Mouse (Mus musculus): Measurements from ENCODE around the gene A430033K04Rik. TPM values are rescaled to one million over a fixed set of nuclear protein-coding genes. Genes with fewer than 3 reads are reported as not detected.

A430033K04Rik gene
- 10.3 and 12.4 TPM in 2 replicates for total RNA-seq (2014; fragmentation: Nextera tagmentation)
- total RNA-seq (2017), result 8.6 and 9.6 TPM in 2 replicates
- polyA plus RNA-seq (2012), result 0.45 and 0.62 TPM in 2 replicates

- Histone ChIP-seq H3K4me3 (ENCODE audit: low read depth, low read length) (peak within 1 kb of the TSS; percentile 94), H3K36me3 (replicated peaks) (peaks cover 8% of the 10 kb centered on the region), H3K4me1 (ENCODE audit: insufficient read depth, low read depth, low read length) (peaks cover 19% of the 10 kb centered on the region), H3K27me3 (ENCODE audit: insufficient read depth, low read length) (no peaks in the 10 kb centered on the region), H3K9me3 (replicated peaks) (no peaks in the 10 kb centered on the region)
- peak; percentile 86 for ATAC-seq (ENCODE audit: extremely low read depth, insufficient number of reproducible peaks, low FRiP score, poor library complexity, severe bottlenecking)
- TF ChIP-seq CTCF (IDR thresholded peaks at IDR 0.05; ENCODE audit: low read depth, low read length), result no peak
- no peak for TF ChIP-seq GATA1 (IDR thresholded peaks at IDR 0.05; ENCODE audit: borderline replicate concordance, low read length)
- TF ChIP-seq GATA2 (IDR thresholded peaks at IDR 0.05; ENCODE audit: borderline replicate concordance, low read depth, low read length), result no peak
- TF ChIP-seq POLR2AphosphoS5 (IDR thresholded peaks at IDR 0.05; ENCODE audit: insufficient replicate concordance, low read depth, low read length), result no peak
- TF ChIP-seq TAL1 (conservative IDR thresholded peaks at IDR 0.05; ENCODE audit: low read depth, low read length), result no peak
- DNase-seq (ENCODE audit: low spot score), result peak; percentile 92
Observed at GRCm38 (mm10) chr5:138622645-138623477, at the start of gene A430033K04Rik. Gene A430033K04Rik, plus strand, starts transcription at chr5:138622859.

- DNase-seq (ENCODE audit: low spot score), result no peak
- Histone ChIP-seq H3K27me3 (ENCODE audit: insufficient read depth, low read length) (no peaks in the 10 kb centered on the region), H3K9me3 (replicated peaks) (no peaks in the 10 kb centered on the region), H3K36me3 (replicated peaks) (no peaks in the 10 kb centered on the region), H3K4me3 (ENCODE audit: low read depth, low read length) (no peak overlapping the region), H3K4me1 (ENCODE audit: insufficient read depth, low read depth, low read length) (no peaks in the 10 kb centered on the region)
- TF ChIP-seq TAL1 (conservative IDR thresholded peaks at IDR 0.05; ENCODE audit: low read depth, low read length), result no peak
- TF ChIP-seq GATA1 (IDR thresholded peaks at IDR 0.05; ENCODE audit: borderline replicate concordance, low read length), result no peak
- no peak for TF ChIP-seq POLR2AphosphoS5 (IDR thresholded peaks at IDR 0.05; ENCODE audit: insufficient replicate concordance, low read depth, low read length)
- TF ChIP-seq CTCF (IDR thresholded peaks at IDR 0.05; ENCODE audit: low read depth, low read length), result no peak
- TF ChIP-seq GATA2 (IDR thresholded peaks at IDR 0.05; ENCODE audit: borderline replicate concordance, low read depth, low read length), result no peak
- ATAC-seq (ENCODE audit: extremely low read depth, insufficient number of reproducible peaks, low FRiP score, poor library complexity, severe bottlenecking), result no peak
Observed at GRCm38 (mm10) chr5:138587396-138587795, 35.3 kb upstream of the A430033K04Rik start.

DNA sequence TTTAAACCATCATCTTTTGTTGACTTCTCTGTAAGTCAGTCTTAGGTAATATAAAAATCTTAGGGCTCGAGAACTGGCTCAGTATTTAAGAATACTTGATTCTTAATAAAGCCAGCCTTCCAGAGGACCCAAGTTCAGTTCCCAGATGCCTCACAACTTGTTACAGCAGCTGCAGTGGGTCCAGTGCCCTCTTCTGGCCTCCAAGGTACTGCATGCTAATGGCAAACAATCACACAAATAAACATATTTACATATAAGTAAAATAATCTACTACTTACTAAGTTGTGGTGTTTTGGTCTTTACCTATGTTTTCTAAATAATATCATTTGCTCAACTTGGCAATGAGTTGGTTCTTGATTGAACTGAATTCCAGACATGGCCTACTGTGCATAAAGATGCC lies 4.3 kb upstream of the A430033K04Rik start:
- peak; percentile 11; the same call in 1 of the 2 replicates for TF ChIP-seq CTCF (IDR thresholded peaks at IDR 0.05; ENCODE audit: low read depth, low read length)
- TF ChIP-seq GATA2 (IDR thresholded peaks at IDR 0.05; ENCODE audit: borderline replicate concordance, low read depth, low read length), result no peak
- TF ChIP-seq POLR2AphosphoS5 (IDR thresholded peaks at IDR 0.05; ENCODE audit: insufficient replicate concordance, low read depth, low read length), result no peak
- no peak for TF ChIP-seq TAL1 (conservative IDR thresholded peaks at IDR 0.05; ENCODE audit: low read depth, low read length)
- TF ChIP-seq GATA1 (IDR thresholded peaks at IDR 0.05; ENCODE audit: borderline replicate concordance, low read length), result no peak
- Histone ChIP-seq H3K4me3 (ENCODE audit: low read depth, low read length) (peak overlapping the region; percentile 97; the same call in 1 of the 2 replicates), H3K36me3 (replicated peaks) (peaks cover 47% of the 10 kb centered on the region), H3K4me1 (ENCODE audit: insufficient read depth, low read depth, low read length) (peaks cover 19% of the 10 kb centered on the region), H3K9me3 (replicated peaks) (peaks cover 16% of the 10 kb centered on the region), H3K27me3 (ENCODE audit: insufficient read depth, low read length) (no peaks in the 10 kb centered on the region)
- no peak for ATAC-seq (ENCODE audit: extremely low read depth, insufficient number of reproducible peaks, low FRiP score, poor library complexity, severe bottlenecking)
- DNase-seq (ENCODE audit: low spot score), result no peak

DNA sequence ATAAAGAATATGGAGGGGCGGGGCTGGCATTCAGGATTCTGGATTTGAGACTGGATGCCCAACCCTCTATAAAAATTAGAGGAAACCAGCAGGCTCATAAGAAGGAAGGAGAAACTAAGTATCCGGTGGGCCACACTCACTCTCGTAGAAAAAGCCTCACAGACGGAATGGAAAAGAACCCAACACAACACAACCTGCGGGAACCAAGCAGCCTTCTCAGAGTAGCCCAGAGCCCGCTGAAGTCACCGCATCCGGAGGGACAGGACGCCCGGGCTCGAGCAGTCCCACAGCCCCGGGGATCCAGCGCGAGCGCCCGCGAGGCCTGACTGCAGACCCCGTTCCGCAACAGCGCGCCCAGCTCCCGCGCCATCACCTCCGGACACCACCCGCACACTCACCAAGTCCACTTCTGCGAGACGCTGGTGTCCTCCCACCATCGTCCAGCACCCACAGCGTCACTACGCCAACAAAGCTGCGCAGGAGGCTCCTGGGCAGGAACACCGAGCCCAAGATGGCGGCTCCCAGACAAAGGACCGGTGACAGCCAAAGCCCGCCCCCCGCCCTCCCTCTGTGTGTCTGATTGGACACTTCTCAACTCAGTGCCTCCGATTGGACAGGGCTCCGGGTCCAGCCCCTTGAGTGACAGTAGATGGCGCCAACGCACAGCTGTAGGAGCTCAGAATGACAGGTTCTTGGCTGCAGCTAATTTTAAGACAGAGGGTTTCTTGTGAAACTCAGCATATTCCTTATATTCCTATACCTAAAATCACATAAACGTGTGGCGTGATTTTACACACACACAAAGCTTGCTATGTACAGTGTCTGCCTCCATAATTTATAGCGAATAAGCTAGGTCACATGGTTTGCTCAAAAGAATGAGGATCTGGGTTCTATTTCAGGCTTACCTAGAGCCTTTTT lies 3.2 kb upstream of the A430033K04Rik start, which contains the start of gene Zfp68:
Gene Zfp68 (minus strand): TSS at position 551 of the 918 bp plus-strand sequence.
- H3K4me1 ChIP-seq (ENCODE audit: insufficient read depth, low read depth, low read length), result peaks cover 19% of the 10 kb centered on the region
- TF ChIP-seq GATA2 (IDR thresholded peaks at IDR 0.05; ENCODE audit: borderline replicate concordance, low read depth, low read length) (no peak), TAL1 (conservative IDR thresholded peaks at IDR 0.05; ENCODE audit: low read depth, low read length) (no peak), POLR2AphosphoS5 (IDR thresholded peaks at IDR 0.05; ENCODE audit: insufficient replicate concordance, low read depth, low read length) (no peak), GATA1 (IDR thresholded peaks at IDR 0.05; ENCODE audit: borderline replicate concordance, low read length) (no peak), CTCF (IDR thresholded peaks at IDR 0.05; ENCODE audit: low read depth, low read length) (no peak)
- peak; percentile 85 for ATAC-seq (ENCODE audit: extremely low read depth, insufficient number of reproducible peaks, low FRiP score, poor library complexity, severe bottlenecking)
- peak; percentile 99 for DNase-seq (ENCODE audit: low spot score)
- peak within 1 kb of the TSS; percentile 97 for H3K4me3 ChIP-seq (ENCODE audit: low read depth, low read length)
- no peaks in the 10 kb centered on the region for H3K27me3 ChIP-seq (ENCODE audit: insufficient read depth, low read length)
- H3K9me3 ChIP-seq (replicated peaks), result peaks cover 16% of the 10 kb centered on the region
- H3K36me3 ChIP-seq (replicated peaks), result peaks cover 37% of the 10 kb centered on the region

DNA sequence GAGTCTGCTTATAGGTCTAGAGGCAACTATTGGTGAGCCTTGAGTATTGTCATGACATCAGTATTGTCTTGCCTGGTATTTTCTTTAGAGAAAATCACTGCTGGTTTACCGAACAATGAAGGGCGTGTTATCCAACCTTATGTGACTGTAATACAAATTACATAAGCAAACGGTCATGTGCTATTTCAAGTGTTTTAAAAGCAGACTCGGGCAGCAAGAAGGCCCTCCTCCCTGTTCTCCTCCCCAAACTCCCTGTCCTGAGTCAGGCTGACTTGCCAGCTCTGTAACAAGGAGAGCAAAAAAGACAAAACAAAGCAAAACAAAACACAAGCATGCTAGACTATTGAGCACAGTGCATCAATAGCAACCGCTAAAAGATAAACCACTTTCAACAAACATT lies 1.8 kb upstream of the A430033K04Rik start:
- Histone ChIP-seq H3K4me1 (ENCODE audit: insufficient read depth, low read depth, low read length) (peaks cover 19% of the 10 kb centered on the region), H3K4me3 (ENCODE audit: low read depth, low read length) (no peak overlapping the region), H3K27me3 (ENCODE audit: insufficient read depth, low read length) (no peaks in the 10 kb centered on the region), H3K36me3 (replicated peaks) (peaks cover 28% of the 10 kb centered on the region), H3K9me3 (replicated peaks) (peaks cover 11% of the 10 kb centered on the region)
- DNase-seq (ENCODE audit: low spot score), result no peak
- ATAC-seq (ENCODE audit: extremely low read depth, insufficient number of reproducible peaks, low FRiP score, poor library complexity, severe bottlenecking), result no peak
- no peak for TF ChIP-seq TAL1 (conservative IDR thresholded peaks at IDR 0.05; ENCODE audit: low read depth, low read length)
- no peak for TF ChIP-seq GATA1 (IDR thresholded peaks at IDR 0.05; ENCODE audit: borderline replicate concordance, low read length)
- no peak for TF ChIP-seq POLR2AphosphoS5 (IDR thresholded peaks at IDR 0.05; ENCODE audit: insufficient replicate concordance, low read depth, low read length)
- no peak for TF ChIP-seq GATA2 (IDR thresholded peaks at IDR 0.05; ENCODE audit: borderline replicate concordance, low read depth, low read length)
- no peak for TF ChIP-seq CTCF (IDR thresholded peaks at IDR 0.05; ENCODE audit: low read depth, low read length)
